Mouse (Mus musculus): ENCODE results near the gene Cfap65. TPM values are rescaled to one million over a fixed set of nuclear protein-coding genes. Genes with fewer than 3 reads are reported as not detected.

The Cfap65 gene
- polyA plus RNA-seq (2017; shearing (Covaris generic)): not detected

GRCm38 (mm10) chr1:74935402-74935801 lies at the start of gene Cfap65:
Gene Cfap65 (minus strand): TSS chr1:74935599.

GRCm38 (mm10) chr1:74951556-74952210 lies 16.3 kb upstream of the Cfap65 start, which contains the start of gene Ihh:
Gene Ihh (minus strand): TSS chr1:74951672.

GRCm38 (mm10) chr1:74893134-74893855 lies 42.1 kb downstream of the Cfap65 start, which contains the start of gene Cryba2:
Gene Cryba2 (minus strand): TSS chr1:74893143.

GRCm38 (mm10) chr1:74885369-74886042 lies 49.9 kb downstream of the Cfap65 start, which contains the start of gene Fev:
Gene Fev (minus strand): TSS chr1:74885419.

DNA sequence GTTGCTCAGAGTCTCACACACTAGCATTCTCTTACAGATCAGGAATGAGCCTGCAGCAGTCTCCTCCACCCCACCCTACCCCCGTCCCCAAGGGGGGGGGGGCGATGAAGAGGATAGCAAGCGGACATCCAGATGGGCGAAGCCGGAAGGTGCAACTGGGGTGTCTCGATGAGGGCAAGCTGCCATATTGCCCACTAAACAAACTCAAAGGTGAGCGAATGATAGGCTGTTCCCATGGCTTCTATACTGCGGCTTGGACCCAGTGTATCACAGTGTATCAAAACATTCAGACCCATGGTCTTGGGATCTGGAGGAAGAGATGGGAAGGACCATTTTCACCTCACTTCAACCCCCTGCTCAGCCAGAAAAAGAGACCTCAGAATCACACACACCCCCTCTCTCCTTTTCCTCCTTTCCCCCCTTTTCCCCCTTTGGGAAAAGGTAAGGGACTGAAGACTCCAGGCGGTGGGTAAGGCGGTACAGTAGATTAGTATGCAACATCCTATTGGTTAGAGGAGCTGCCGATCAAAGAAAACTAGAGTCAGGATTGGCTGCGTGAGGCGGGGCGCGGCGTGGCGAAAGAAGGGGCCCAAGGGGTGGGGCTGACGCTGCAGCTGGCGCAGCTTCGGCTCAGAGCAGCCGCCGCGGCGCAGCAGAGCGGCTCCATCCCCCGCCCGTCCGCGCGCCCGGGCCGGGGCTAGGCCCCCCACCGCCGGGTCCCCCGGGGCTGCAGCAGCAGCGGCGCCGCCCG lies 80.9 kb downstream of the Cfap65 start, which contains the start of gene Cdk5r2:
TSS of gene Cdk5r2 (plus strand) at position 629 of the 751 bp plus-strand sequence.

Other genes with a start within 250 kb of the Cfap65 start
- gene Cyp27a1, start 222.0 kb downstream of the Cfap65 start, polyA plus RNA-seq (2017; shearing (Covaris generic)): 0.39 TPM
- gene Prkag3, start 186.4 kb downstream of the Cfap65 start, polyA plus RNA-seq (2017; shearing (Covaris generic)): not detected
- not detected for gene Wnt6, start 163.7 kb downstream of the Cfap65 start, polyA plus RNA-seq (2017; shearing (Covaris generic))
- gene Wnt10a, start 144.1 kb downstream of the Cfap65 start, polyA plus RNA-seq (2017; shearing (Covaris generic)): 2.3 TPM
- not detected for gene Cdk5r2, start 80.7 kb downstream of the Cfap65 start, polyA plus RNA-seq (2017; shearing (Covaris generic))
- gene Fev, start 50.2 kb downstream of the Cfap65 start, polyA plus RNA-seq (2017; shearing (Covaris generic)): not detected
- gene Cryba2, start 42.5 kb downstream of the Cfap65 start, polyA plus RNA-seq (2017; shearing (Covaris generic)): not detected
- not detected for gene Ihh, start 16.1 kb upstream of the Cfap65 start, polyA plus RNA-seq (2017; shearing (Covaris generic))
- gene Nhej1, start 189.6 kb upstream of the Cfap65 start, polyA plus RNA-seq (2017; shearing (Covaris generic)): 8.1 TPM
- gene Slc23a3, start 198.3 kb upstream of the Cfap65 start, polyA plus RNA-seq (2017; shearing (Covaris generic)): 0.25 TPM
- 178 TPM for gene Cnppd1, start 207.1 kb upstream of the Cfap65 start, polyA plus RNA-seq (2017; shearing (Covaris generic))
- 113 TPM for gene Retreg2, start 207.2 kb upstream of the Cfap65 start, polyA plus RNA-seq (2017; shearing (Covaris generic))
- 78.5 TPM for gene Zfand2b, start 233.0 kb upstream of the Cfap65 start, polyA plus RNA-seq (2017; shearing (Covaris generic))
- 4.5 TPM for gene Abcb6, start 244.8 kb upstream of the Cfap65 start, polyA plus RNA-seq (2017; shearing (Covaris generic))

All from CD4-positive, CD25-positive, alpha-beta regulatory T cell (primary cell).